Mouse (Mus musculus): ENCODE measurements around the gene Fgf14. TPM values are rescaled to one million over a fixed set of nuclear protein-coding genes. Genes with fewer than 3 reads are reported as not detected.
A peak's percentile ranks its signal among the peaks of the same experiment; 100 is the strongest.

The Fgf14 gene
- polyA plus RNA-seq, 1 experiment from 2014 or later: 6.7 TPM

GRCm38 (mm10) chr14:124192815-124193142 is 484.1 kb downstream of the Fgf14 start:
- H3K27ac ChIP-seq (ENCODE audit: low read depth, low read length): no peak overlapping the region
- H3K4me2 ChIP-seq (ENCODE audit: low read depth, low read length, severe bottlenecking): peak overlapping the region; percentile 85
- peak overlapping the region; percentile 44 for H3K4me3 ChIP-seq (ENCODE audit: low read depth, low read length)
- peak; percentile 56 for DNase-seq (ENCODE audit: low spot score)
- ATAC-seq (replicated peaks; ENCODE audit: low FRiP score): peak; percentile 47
- H3K4me1 ChIP-seq (replicated peaks; ENCODE audit: control insufficient read depth, insufficient read depth, low read length): no peaks in the 10 kb centered on the region; the same call in 1 of the 2 replicates
- no peaks in the 10 kb centered on the region for H3K9me3 ChIP-seq (ENCODE audit: control insufficient read depth, low read length)
- no peaks in the 10 kb centered on the region for H3K36me3 ChIP-seq (ENCODE audit: control insufficient read depth, insufficient read depth, low read length)
- 0 out of 2 replicates have a peak, but pooled peaks cover 3% of the 10 kb centered on the region for H3K27me3 ChIP-seq (ENCODE audit: control insufficient read depth, insufficient read depth, low read length)
- WGBS: 3% methylated on average over 15 of the region's 15 CpGs
- peak overlapping the region; percentile 39 for H3K9ac ChIP-seq (ENCODE audit: low read length)

GRCm38 (mm10) chr14:124191913-124192814 is 484.8 kb downstream of the Fgf14 start:
- Histone ChIP-seq H3K4me1 (replicated peaks; ENCODE audit: control insufficient read depth, insufficient read depth, low read length) (no peaks in the 10 kb centered on the region; the same call in 1 of the 2 replicates), H3K9me3 (ENCODE audit: control insufficient read depth, low read length) (no peaks in the 10 kb centered on the region), H3K4me3 (ENCODE audit: low read depth, low read length) (peak overlapping the region; percentile 44), H3K36me3 (ENCODE audit: control insufficient read depth, insufficient read depth, low read length) (no peaks in the 10 kb centered on the region), H3K9ac (ENCODE audit: low read length) (peak overlapping the region; percentile 39), H3K27me3 (ENCODE audit: control insufficient read depth, insufficient read depth, low read length) (0 out of 2 replicates have a peak, but pooled peaks cover 3% of the 10 kb centered on the region), H3K4me2 (ENCODE audit: low read depth, low read length, severe bottlenecking) (peak overlapping the region; percentile 85), H3K27ac (ENCODE audit: low read depth, low read length) (no peak overlapping the region)
- under 1% methylated on average over 42 of the region's 42 CpGs for WGBS
- DNase-seq (ENCODE audit: low spot score) (peak; percentile 81), ATAC-seq (replicated peaks; ENCODE audit: low FRiP score) (peak; percentile 90)

GRCm38 (mm10) chr14:124180265-124180664 is 496.7 kb downstream of the Fgf14 start:
- no peak overlapping the region for H3K4me3 ChIP-seq (ENCODE audit: low read depth, low read length)
- WGBS: 77% methylated on average over 1 of the region's 1 CpGs

GRCm38 (mm10) chr14:124174111-124174510 is 502.8 kb downstream of the Fgf14 start:
- H3K9ac ChIP-seq (ENCODE audit: low read length): no peak overlapping the region
- ATAC-seq (replicated peaks; ENCODE audit: low FRiP score) (no peak), DNase-seq (ENCODE audit: low spot score) (no peak)
- H3K4me2 ChIP-seq (ENCODE audit: low read depth, low read length, severe bottlenecking): no peak overlapping the region
- no peaks in the 10 kb centered on the region for H3K4me1 ChIP-seq (replicated peaks; ENCODE audit: control insufficient read depth, insufficient read depth, low read length)
- 90% methylated on average over 1 of the region's 1 CpGs for WGBS
- no peaks in the 10 kb centered on the region for H3K36me3 ChIP-seq (ENCODE audit: control insufficient read depth, insufficient read depth, low read length)
- H3K27me3 ChIP-seq (ENCODE audit: control insufficient read depth, insufficient read depth, low read length): no peaks in the 10 kb centered on the region
- no peak overlapping the region for H3K27ac ChIP-seq (ENCODE audit: low read depth, low read length)
- H3K4me3 ChIP-seq (ENCODE audit: low read depth, low read length): no peak overlapping the region
- H3K9me3 ChIP-seq (ENCODE audit: control insufficient read depth, low read length): no peaks in the 10 kb centered on the region

More at GRCm38 (mm10) chr14:124180265-124180664, 496.7 kb downstream of the Fgf14 start:
- no peaks in the 10 kb centered on the region for H3K9me3 ChIP-seq (ENCODE audit: control insufficient read depth, low read length)
- DNase-seq (ENCODE audit: low spot score) (no peak), ATAC-seq (replicated peaks; ENCODE audit: low FRiP score) (no peak)
- no peak overlapping the region for H3K27ac ChIP-seq (ENCODE audit: low read depth, low read length)
- no peak overlapping the region for H3K4me2 ChIP-seq (ENCODE audit: low read depth, low read length, severe bottlenecking)
- no peak overlapping the region for H3K9ac ChIP-seq (ENCODE audit: low read length)
- no peaks in the 10 kb centered on the region for H3K27me3 ChIP-seq (ENCODE audit: control insufficient read depth, insufficient read depth, low read length)
- no peaks in the 10 kb centered on the region for H3K4me1 ChIP-seq (replicated peaks; ENCODE audit: control insufficient read depth, insufficient read depth, low read length)
- H3K36me3 ChIP-seq (ENCODE audit: control insufficient read depth, insufficient read depth, low read length): no peaks in the 10 kb centered on the region

GRCm38 (mm10) chr14:124163618-124164185 is 513.2 kb downstream of the Fgf14 start:
- no peaks in the 10 kb centered on the region for H3K27me3 ChIP-seq (ENCODE audit: control insufficient read depth, insufficient read depth, low read length)
- no peak overlapping the region for H3K27ac ChIP-seq (ENCODE audit: low read depth, low read length)
- no peaks in the 10 kb centered on the region for H3K9me3 ChIP-seq (ENCODE audit: control insufficient read depth, low read length)
- H3K4me3 ChIP-seq (ENCODE audit: low read depth, low read length): no peak overlapping the region
- H3K36me3 ChIP-seq (ENCODE audit: control insufficient read depth, insufficient read depth, low read length): no peaks in the 10 kb centered on the region
- no peak for ATAC-seq (replicated peaks; ENCODE audit: low FRiP score)
- no peaks in the 10 kb centered on the region for H3K4me1 ChIP-seq (replicated peaks; ENCODE audit: control insufficient read depth, insufficient read depth, low read length)
- 44% methylated on average over 1 of the region's 1 CpGs for WGBS
- no peak overlapping the region for H3K9ac ChIP-seq (ENCODE audit: low read length)
- DNase-seq (ENCODE audit: low spot score): no peak
- no peak overlapping the region for H3K4me2 ChIP-seq (ENCODE audit: low read depth, low read length, severe bottlenecking)

DNA sequence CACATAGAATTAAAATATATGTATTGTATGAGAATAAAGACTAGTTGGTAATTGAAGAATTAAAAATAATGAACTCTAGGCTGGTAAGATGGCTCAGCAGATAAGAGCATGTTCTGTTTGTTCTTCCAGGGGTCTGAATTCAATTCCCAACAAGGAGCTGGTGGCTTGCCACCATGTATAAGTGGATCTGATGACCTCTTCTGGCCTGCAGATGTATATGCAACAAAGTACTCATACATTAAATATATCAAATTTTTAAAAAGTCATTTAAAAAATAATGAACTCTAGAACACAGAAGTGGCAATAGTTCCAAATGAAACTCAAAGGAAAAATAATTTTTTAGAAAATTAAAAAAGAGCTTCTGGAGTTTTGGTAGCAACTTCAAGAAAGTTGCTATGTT is 529.5 kb downstream of the Fgf14 start:
- H3K4me1 ChIP-seq (replicated peaks; ENCODE audit: control insufficient read depth, insufficient read depth, low read length): no peaks in the 10 kb centered on the region
- no peak overlapping the region for H3K4me2 ChIP-seq (ENCODE audit: low read depth, low read length, severe bottlenecking)
- H3K27me3 ChIP-seq (ENCODE audit: control insufficient read depth, insufficient read depth, low read length): no peaks in the 10 kb centered on the region
- no peak overlapping the region for H3K4me3 ChIP-seq (ENCODE audit: low read depth, low read length)
- ATAC-seq (replicated peaks; ENCODE audit: low FRiP score) (no peak), DNase-seq (ENCODE audit: low spot score) (no peak)
- H3K9me3 ChIP-seq (ENCODE audit: control insufficient read depth, low read length): no peaks in the 10 kb centered on the region
- no peak overlapping the region for H3K27ac ChIP-seq (ENCODE audit: low read depth, low read length)
- no peak overlapping the region for H3K9ac ChIP-seq (ENCODE audit: low read length)
- no peaks in the 10 kb centered on the region for H3K36me3 ChIP-seq (ENCODE audit: control insufficient read depth, insufficient read depth, low read length)

DNA sequence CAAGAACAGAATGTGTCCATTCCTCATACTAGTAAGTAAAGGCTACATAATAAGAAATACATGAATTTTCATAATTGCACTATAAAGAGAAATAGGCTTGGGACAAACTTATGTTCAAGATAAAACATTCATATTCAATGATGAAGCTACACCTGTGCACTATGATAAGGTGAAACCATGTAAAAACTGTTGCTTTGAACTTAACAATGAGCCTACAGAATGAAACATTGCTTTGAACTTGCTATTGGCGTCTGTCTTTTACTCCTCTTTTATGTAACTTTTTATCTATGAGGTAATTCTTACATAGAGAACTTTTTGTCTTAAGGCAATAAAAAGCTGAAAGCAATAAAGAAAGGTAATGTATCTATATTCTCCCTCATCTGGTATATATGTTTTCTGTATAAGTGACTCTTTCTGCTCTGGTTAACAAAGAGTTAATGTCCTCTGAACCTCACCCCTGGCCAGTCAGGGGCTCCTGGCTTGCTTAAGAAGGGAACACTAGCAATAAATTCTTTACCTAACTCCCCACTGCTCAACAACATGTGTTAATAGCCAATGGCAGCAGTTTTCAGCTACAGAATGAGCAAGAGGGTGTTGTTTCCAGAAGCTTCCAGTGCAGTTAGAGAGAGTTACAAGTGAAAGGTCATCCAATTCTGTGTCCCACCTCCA is 569.6 kb downstream of the Fgf14 start:
- Histone ChIP-seq H3K4me1 (replicated peaks; ENCODE audit: control insufficient read depth, insufficient read depth, low read length) (no peaks in the 10 kb centered on the region), H3K27ac (ENCODE audit: low read depth, low read length) (no peak overlapping the region), H3K9ac (ENCODE audit: low read length) (no peak overlapping the region), H3K4me2 (ENCODE audit: low read depth, low read length, severe bottlenecking) (no peak overlapping the region), H3K36me3 (ENCODE audit: control insufficient read depth, insufficient read depth, low read length) (no peaks in the 10 kb centered on the region), H3K27me3 (ENCODE audit: control insufficient read depth, insufficient read depth, low read length) (no peaks in the 10 kb centered on the region), H3K9me3 (ENCODE audit: control insufficient read depth, low read length) (no peaks in the 10 kb centered on the region), H3K4me3 (ENCODE audit: low read depth, low read length) (no peak overlapping the region)
- DNase-seq (ENCODE audit: low spot score) (no peak), ATAC-seq (replicated peaks; ENCODE audit: low FRiP score) (no peak)
- whole genome bisulfite sequencing: 75% methylated on average over 1 of the region's 1 CpGs

GRCm38 (mm10) chr14:124083126-124083525 is 593.8 kb downstream of the Fgf14 start:
- H3K4me2 ChIP-seq (ENCODE audit: low read depth, low read length, severe bottlenecking): no peak overlapping the region
- H3K4me1 ChIP-seq (replicated peaks; ENCODE audit: control insufficient read depth, insufficient read depth, low read length): no peaks in the 10 kb centered on the region
- ATAC-seq (replicated peaks; ENCODE audit: low FRiP score): no peak

More at GRCm38 (mm10) chr14:124083126-124083525, 593.8 kb downstream of the Fgf14 start:
- Histone ChIP-seq H3K9me3 (ENCODE audit: control insufficient read depth, low read length) (no peaks in the 10 kb centered on the region), H3K4me3 (ENCODE audit: low read depth, low read length) (no peak overlapping the region), H3K9ac (ENCODE audit: low read length) (no peak overlapping the region), H3K27me3 (ENCODE audit: control insufficient read depth, insufficient read depth, low read length) (no peaks in the 10 kb centered on the region), H3K36me3 (ENCODE audit: control insufficient read depth, insufficient read depth, low read length) (no peaks in the 10 kb centered on the region), H3K27ac (ENCODE audit: low read depth, low read length) (no peak overlapping the region)
- DNase-seq (ENCODE audit: low spot score): no peak
